Mouse (Mus musculus): ENCODE measurements around the gene Arid4a. TPM values are rescaled to one million over a fixed set of nuclear protein-coding genes. Genes with fewer than 3 reads are reported as not detected.
A peak's percentile ranks its signal among the peaks of the same experiment; 100 is the strongest.

Arid4a gene
- polyA plus RNA-seq, 1 experiment from 2014 or later, result 19.3 TPM

DNA sequence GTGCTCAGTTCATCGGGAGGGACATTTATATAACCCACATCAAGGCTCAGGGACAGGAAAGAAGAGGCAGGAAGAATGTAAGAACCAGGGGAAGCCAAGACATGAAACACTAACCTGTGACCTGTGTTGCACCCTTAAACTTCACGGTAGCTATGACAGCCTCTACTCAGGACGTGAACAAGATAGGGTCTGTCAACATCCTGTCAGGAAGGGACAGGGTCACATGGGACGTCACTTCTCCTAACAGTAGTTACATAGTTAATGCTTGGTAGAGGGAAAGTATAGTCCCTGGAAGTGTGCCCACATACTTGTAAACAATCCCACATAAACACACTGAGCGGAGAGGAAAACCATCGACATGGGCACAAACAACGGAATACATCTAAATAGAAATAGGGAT lies 8.9 kb upstream of the Arid4a start:
- Histone ChIP-seq H3K9me3 (ENCODE audit: low read length) (no peaks in the 10 kb centered on the region), H3K27me3 (ENCODE audit: insufficient read depth, low read length) (no peaks in the 10 kb centered on the region), H3K36me3 (replicated peaks; ENCODE audit: insufficient read depth, low read length) (peaks cover 52% of the 10 kb centered on the region), H3K9ac (replicated peaks) (no peak overlapping the region), H3K4me2 (ENCODE audit: low read depth, low read length) (no peak overlapping the region), H3K27ac (ENCODE audit: low read depth) (peak overlapping the region; percentile 24; the same call in 1 of the 2 replicates), H3K4me1 (ENCODE audit: insufficient read depth) (no peaks in the 10 kb centered on the region; the same call in 1 of the 2 replicates), H3K4me3 (ENCODE audit: low read depth, low read length) (no peak overlapping the region)
- ATAC-seq, result peak; percentile 40; the same call in 1 of the 2 replicates
- 57% methylated on average over 7 of the region's 7 CpGs for WGBS (ENCODE audit: insufficient replicate concordance)
- DNase-seq, result no peak
- no peak for TF ChIP-seq CTCF (IDR thresholded peaks at IDR 0.05; ENCODE audit: low read depth)
- TF ChIP-seq EP300 (IDR thresholded peaks at IDR 0.05; ENCODE audit: low read depth), result no peak

- Histone ChIP-seq H3K4me2 (ENCODE audit: low read depth, low read length) (no peak overlapping the region), H3K27me3 (ENCODE audit: insufficient read depth, low read length) (no peaks in the 10 kb centered on the region), H3K36me3 (replicated peaks; ENCODE audit: insufficient read depth, low read length) (peaks cover 56% of the 10 kb centered on the region), H3K27ac (ENCODE audit: low read depth) (no peak overlapping the region), H3K4me1 (ENCODE audit: insufficient read depth) (peaks cover 13% of the 10 kb centered on the region), H3K9me3 (ENCODE audit: low read length) (no peaks in the 10 kb centered on the region), H3K4me3 (ENCODE audit: low read depth, low read length) (no peak overlapping the region), H3K9ac (replicated peaks) (no peak overlapping the region)
- WGBS (ENCODE audit: insufficient replicate concordance), result 71% methylated on average over 4 of the region's 4 CpGs
- TF ChIP-seq CTCF (IDR thresholded peaks at IDR 0.05; ENCODE audit: low read depth) (no peak), EP300 (IDR thresholded peaks at IDR 0.05; ENCODE audit: low read depth) (no peak)
- DNase-seq (no peak), ATAC-seq (no peak)
Observed at GRCm38 (mm10) chr12:71009769-71010168, 6.0 kb upstream of the Arid4a start.

DNA sequence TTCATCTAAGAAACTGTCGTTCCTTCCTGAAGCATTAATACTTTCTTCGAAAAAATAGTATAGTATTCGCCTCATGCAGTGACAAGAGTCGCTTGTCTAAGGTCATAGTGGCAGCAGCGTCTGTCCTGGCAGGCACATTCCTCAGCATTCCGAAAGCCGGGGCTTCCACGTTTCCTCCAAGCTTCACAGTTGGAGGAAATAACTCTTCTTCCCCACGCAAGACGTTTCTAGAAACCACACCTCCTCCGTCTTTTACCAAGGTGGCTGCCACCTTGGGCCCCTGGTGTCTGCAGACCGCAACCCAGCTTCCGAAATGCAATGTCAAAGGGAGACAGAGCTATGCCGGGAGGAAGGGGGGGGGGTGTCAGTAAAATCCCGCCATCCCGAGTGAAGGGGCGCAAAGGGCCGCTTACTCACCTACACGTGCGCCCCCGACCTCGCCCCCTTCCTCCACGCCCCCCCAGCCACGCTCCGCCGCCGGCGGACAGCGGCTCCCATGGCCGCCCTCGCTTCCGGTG lies 886 bp upstream of the Arid4a start:
- peak overlapping the region; percentile 98 for H3K4me3 ChIP-seq (ENCODE audit: low read depth, low read length)
- no peaks in the 10 kb centered on the region for H3K9me3 ChIP-seq (ENCODE audit: low read length)
- peaks cover 15% of the 10 kb centered on the region for H3K4me1 ChIP-seq (ENCODE audit: insufficient read depth)
- peak overlapping the region; percentile 100 for H3K27ac ChIP-seq (ENCODE audit: low read depth)
- peak overlapping the region; percentile 89 for H3K9ac ChIP-seq (replicated peaks)
- ATAC-seq, result peak; percentile 68
- no peaks in the 10 kb centered on the region for H3K27me3 ChIP-seq (ENCODE audit: insufficient read depth, low read length)
- peak overlapping the region; percentile 93 for H3K4me2 ChIP-seq (ENCODE audit: low read depth, low read length)
- WGBS (ENCODE audit: insufficient replicate concordance), result under 1% methylated on average over 32 of the region's 32 CpGs
- no peak for TF ChIP-seq EP300 (IDR thresholded peaks at IDR 0.05; ENCODE audit: low read depth)
- TF ChIP-seq CTCF (IDR thresholded peaks at IDR 0.05; ENCODE audit: low read depth), result no peak
- DNase-seq, result peak; percentile 87
- H3K36me3 ChIP-seq (replicated peaks; ENCODE audit: insufficient read depth, low read length), result peaks cover 28% of the 10 kb centered on the region

DNA sequence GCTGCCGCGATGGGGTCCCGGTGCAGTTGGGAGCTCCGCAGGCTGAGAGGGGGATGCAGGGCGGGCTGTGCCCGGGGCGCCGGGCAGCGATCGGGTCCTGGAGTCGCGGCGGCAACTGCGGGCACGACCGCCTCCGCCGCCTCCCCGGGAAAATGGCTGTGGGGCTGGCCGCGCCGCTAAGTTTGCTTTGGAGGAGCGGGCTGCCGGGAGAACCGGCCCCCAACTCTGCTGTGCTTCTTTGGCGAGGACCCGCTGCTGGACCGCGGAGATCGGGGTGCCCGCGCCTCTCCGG lies 367 bp downstream of the Arid4a start:
- no peak for DNase-seq
- H3K9ac ChIP-seq (replicated peaks), result peak overlapping the region; percentile 99
- no peaks in the 10 kb centered on the region for H3K9me3 ChIP-seq (ENCODE audit: low read length)
- peak overlapping the region; percentile 97 for H3K27ac ChIP-seq (ENCODE audit: low read depth)
- ATAC-seq, result no peak; the same call in 1 of the 2 replicates
- peak overlapping the region; percentile 87 for H3K4me2 ChIP-seq (ENCODE audit: low read depth, low read length)
- peaks cover 15% of the 10 kb centered on the region for H3K4me1 ChIP-seq (ENCODE audit: insufficient read depth)
- H3K4me3 ChIP-seq (ENCODE audit: low read depth, low read length), result peak overlapping the region; percentile 100
- no peak for TF ChIP-seq EP300 (IDR thresholded peaks at IDR 0.05; ENCODE audit: low read depth)
- TF ChIP-seq CTCF (IDR thresholded peaks at IDR 0.05; ENCODE audit: low read depth), result no peak
- no peaks in the 10 kb centered on the region for H3K27me3 ChIP-seq (ENCODE audit: insufficient read depth, low read length)
- peaks cover 33% of the 10 kb centered on the region for H3K36me3 ChIP-seq (replicated peaks; ENCODE audit: insufficient read depth, low read length)
- 0% methylated on average over 25 of the region's 33 CpGs for WGBS (ENCODE audit: insufficient replicate concordance)

- peak; percentile 70 for DNase-seq
- TF ChIP-seq CTCF (IDR thresholded peaks at IDR 0.05; ENCODE audit: low read depth), result no peak
- TF ChIP-seq EP300 (IDR thresholded peaks at IDR 0.05; ENCODE audit: low read depth), result no peak
- peak overlapping the region; percentile 100 for H3K4me3 ChIP-seq (ENCODE audit: low read depth, low read length)
- H3K4me2 ChIP-seq (ENCODE audit: low read depth, low read length), result peak overlapping the region; percentile 87
- peak overlapping the region; percentile 97 for H3K27ac ChIP-seq (ENCODE audit: low read depth)
- 0 out of 2 replicates have a peak, but pooled peaks have one; percentile 4 for ATAC-seq
- WGBS (ENCODE audit: insufficient replicate concordance), result 3% methylated on average over 23 of the region's 82 CpGs
- H3K27me3 ChIP-seq (ENCODE audit: insufficient read depth, low read length), result no peaks in the 10 kb centered on the region
- peaks cover 36% of the 10 kb centered on the region for H3K36me3 ChIP-seq (replicated peaks; ENCODE audit: insufficient read depth, low read length)
- peak overlapping the region; percentile 99 for H3K9ac ChIP-seq (replicated peaks)
- peaks cover 15% of the 10 kb centered on the region for H3K4me1 ChIP-seq (ENCODE audit: insufficient read depth)
- no peaks in the 10 kb centered on the region for H3K9me3 ChIP-seq (ENCODE audit: low read length)
Observed at GRCm38 (mm10) chr12:71016503-71017241, 882 bp downstream of the Arid4a start.

DNA sequence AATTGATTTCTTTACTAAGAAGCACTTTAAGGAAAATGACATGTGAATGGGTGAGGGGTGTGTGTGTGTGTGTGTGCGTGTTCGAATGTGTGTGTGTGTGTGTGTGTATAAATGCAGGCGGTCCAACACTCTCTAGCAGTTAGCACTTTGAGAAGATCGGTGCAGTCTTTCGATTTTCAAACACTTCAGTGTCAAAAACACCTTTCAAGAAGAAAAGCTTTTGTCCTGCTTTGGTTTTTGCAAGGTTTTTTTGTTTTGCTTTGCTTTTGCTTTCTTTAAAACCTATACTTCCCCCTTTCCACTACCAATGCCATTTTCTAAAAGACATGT lies 1.4 kb downstream of the Arid4a start:
- Histone ChIP-seq H3K9me3 (ENCODE audit: low read length) (no peaks in the 10 kb centered on the region), H3K4me1 (ENCODE audit: insufficient read depth) (peaks cover 15% of the 10 kb centered on the region), H3K27me3 (ENCODE audit: insufficient read depth, low read length) (no peaks in the 10 kb centered on the region), H3K4me2 (ENCODE audit: low read depth, low read length) (peak overlapping the region; percentile 87), H3K36me3 (replicated peaks; ENCODE audit: insufficient read depth, low read length) (peaks cover 38% of the 10 kb centered on the region), H3K9ac (replicated peaks) (peak overlapping the region; percentile 99), H3K27ac (ENCODE audit: low read depth) (peak overlapping the region; percentile 97), H3K4me3 (ENCODE audit: low read depth, low read length) (peak overlapping the region; percentile 100)
- DNase-seq (no peak), ATAC-seq (no peak)
- TF ChIP-seq CTCF (IDR thresholded peaks at IDR 0.05; ENCODE audit: low read depth) (no peak), EP300 (IDR thresholded peaks at IDR 0.05; ENCODE audit: low read depth) (no peak)
- 7% methylated on average over 5 of the region's 5 CpGs for WGBS (ENCODE audit: insufficient replicate concordance)
